Mouse (Mus musculus) induced T-regulatory cell, adult 2 months (primary cell): Measurements from ENCODE around the gene Palld.

Experiments
- DNase-seq: peaks from one replicate; pipeline ENCODE4 v3.0.0-alpha.2; 2012; ENCODE audit warnings: low read depth

Palld gene

GRCm38 (mm10) chr8:61773595-61774088 is 128.8 kb downstream of the Palld start:
- no peak for DNase-seq

- no peak for DNase-seq
Observed at GRCm38 (mm10) chr8:61771328-61771727, 131.2 kb downstream of the Palld start.

DNA sequence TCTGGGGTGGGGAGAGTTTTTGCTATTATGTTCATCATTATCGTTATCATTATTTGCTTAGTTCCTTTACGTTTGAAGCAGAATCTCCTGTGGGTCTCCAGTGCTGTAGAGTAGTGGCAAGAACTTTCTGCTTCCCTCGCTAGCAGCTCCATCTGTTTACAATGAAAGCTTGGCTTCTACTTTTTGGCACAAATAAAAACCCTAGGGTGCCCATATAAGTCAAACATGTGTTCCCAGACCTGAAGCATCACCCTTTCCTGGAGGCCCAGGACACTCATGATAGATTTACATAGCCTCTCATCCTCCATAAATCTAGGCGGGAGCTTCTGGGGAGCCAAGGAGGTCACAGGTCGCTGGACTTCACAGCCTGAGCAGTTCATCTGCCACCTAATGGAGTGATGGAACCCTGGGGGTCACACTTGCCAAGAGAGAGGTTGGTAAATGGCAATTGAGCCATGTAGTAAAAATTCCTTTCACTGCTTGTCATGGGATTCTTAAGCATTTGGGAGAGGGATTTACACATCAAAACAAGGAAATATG is 133.1 kb downstream of the Palld start:
- no peak for DNase-seq

DNA sequence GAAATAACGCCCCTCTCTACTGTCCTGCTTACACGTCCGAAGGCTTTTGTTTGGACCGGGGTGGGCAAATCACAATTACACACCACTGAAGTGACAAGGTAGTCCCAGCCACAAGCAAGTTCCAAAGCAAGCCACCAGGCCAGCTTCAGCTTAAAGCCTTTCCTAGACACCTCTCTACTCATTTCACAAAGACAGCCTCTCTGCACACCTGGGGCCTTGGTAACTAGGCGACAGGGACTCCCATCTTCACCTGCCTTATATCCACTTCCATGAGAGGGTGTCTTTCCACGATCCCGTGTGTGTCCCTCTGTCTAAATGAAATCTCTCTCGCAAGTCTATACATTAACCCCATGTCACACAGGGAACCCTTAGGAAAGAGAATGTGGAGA is 142.3 kb downstream of the Palld start:
- DNase-seq: no peak

DNA sequence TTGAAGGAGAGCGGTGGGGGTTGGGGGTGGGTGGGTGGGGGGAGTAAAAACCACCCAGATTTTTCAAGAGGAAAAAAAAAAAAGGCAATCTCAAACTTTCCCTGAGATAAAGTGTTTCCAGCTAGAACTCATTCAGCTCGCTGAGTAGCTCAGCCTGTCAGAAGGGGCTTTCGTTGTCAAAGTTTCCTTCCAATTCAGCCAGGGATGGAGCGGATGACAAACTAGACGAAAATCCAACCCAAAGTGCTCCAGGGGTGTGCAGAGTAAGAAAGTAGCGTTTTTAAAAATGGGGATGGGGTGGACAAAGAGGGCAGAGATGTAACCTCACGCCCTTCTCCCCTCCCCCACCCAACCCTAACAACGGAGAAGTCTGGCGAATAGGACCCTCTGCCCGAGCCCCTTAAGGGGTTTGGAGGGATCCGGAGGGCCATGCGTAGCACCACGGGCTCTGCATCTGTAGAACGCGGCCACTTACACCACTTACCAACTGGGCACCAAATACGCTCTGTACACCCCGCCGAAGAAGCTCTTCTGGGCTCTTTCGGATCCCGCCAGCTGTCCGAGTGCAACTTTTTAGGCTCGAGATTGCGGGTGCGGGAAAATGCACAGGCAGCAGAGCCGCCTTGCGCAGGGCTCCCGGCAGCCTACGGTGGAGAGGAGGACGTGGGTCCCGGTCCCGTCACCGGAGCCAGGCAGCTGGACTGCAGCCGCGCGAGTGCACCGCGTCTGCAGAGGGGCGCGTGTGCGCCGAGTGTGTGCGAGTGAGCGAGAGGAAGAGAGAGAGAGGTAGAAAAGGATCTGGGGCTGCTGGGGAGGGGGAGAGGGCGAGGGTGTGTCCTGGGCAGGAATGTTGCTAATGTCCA is 142.9 kb downstream of the Palld start:
- DNase-seq: no peak

- DNase-seq: no peak
Observed at GRCm38 (mm10) chr8:61758686-61759326, 143.7 kb downstream of the Palld start.

GRCm38 (mm10) chr8:61756971-61757965 is 145.2 kb downstream of the Palld start:
- DNase-seq: no peak

- DNase-seq: no peak
Observed at GRCm38 (mm10) chr8:61755186-61755585, 147.3 kb downstream of the Palld start.

DNA sequence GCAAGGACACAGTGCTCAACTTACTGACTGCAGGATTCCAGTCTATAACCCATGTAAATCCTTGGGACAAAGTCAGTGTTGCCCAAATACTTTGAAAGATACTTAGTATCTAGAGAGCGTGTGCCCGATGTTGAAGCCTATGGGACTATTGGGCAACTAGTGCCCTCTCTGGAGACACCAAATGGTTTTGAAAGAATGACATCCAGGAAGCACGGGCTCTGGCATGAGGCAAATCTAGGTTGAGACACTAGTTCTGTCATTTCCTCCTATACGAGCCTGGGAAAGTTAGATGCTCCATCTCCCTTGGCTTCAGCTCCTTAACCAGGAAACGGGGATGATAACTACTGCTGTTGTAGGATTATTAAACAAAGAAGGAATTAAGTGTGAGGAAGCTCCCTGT is 155.4 kb downstream of the Palld start:
- no peak for DNase-seq

GRCm38 (mm10) chr8:61745181-61745980 is 157.1 kb downstream of the Palld start:
- no peak for DNase-seq

DNA sequence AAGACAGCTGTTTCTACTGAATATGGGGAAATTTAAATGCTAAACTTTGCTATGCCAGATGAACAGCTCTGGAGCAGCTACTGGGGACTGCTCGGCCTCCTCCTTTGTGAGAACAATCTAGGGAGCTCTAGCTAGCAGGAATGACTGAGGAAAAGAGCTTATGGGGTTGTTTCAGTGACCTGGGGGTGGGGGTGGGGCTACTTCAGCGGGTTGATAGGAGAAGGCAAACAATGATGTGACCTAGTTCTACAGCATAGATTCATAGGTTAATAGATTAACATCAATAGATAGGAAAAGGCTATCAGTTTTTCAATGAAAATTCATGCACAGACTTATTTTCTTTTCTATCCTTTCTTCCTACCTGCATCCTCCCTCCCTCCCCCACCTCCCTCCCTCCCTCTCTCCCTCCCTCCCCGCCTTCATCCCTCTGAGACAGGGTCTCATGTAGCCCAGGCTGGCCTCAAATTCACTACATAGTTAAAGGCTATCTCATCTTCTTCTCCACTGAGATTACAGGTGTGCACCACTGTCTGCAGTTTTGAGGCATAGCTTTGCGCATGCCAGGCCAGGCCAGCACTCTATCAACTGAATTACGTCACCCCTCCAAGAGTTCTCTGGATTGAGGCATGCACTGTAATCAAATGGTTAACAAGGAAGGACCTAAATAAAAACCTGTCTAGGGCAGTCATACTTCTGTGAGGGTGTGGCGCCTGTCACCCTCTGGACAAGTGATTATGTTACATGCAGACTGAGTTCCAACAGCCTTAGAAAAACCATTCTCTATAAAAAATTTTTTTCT is 158.5 kb downstream of the Palld start:
- DNase-seq: no peak

- no peak for DNase-seq
Observed at GRCm38 (mm10) chr8:61737465-61737864, 165.0 kb downstream of the Palld start.

DNA sequence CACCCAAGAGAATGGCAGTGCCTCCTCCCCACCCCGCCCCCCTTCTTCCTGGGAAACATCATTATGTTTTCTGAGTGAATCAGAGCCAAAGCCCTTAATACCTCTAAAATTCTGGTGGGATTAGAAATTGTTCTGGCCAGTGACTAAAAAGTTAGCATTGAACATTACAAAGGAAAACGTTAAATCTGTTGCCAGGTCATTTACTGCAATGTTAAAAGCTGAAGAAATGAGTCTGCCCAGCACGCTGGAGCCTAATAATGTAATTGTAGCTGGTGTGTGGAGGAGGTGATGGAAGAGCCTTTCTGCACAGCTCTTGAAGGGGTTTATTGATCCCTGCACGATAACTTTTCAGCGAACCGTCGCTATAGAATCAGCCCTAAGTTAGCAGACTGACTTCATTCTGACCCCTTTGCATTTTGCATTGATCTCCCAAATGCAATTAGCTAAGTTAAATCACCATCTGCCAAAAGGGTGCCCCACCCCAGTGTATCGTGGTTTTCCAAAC is 165.7 kb downstream of the Palld start:
- no peak for DNase-seq

DNA sequence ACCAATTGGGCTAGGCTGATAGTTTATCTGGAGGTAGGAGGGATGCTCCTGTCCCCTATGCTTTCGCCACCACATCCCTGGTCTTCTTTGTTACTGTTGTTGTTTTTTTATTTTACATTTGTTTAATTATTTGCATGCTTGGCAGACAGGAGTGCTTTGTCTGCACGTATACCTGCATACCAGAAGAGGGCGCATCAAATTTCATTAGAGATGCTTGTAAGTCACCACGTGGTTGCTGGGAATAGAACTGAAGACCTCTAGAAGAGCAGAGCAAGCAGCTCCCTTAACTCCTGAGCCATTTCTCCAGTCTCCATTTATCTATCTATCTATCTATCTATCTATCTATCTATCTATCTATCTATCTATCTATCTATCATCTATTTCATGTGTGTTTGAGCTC is 166.4 kb downstream of the Palld start:
- no peak for DNase-seq

GRCm38 (mm10) chr8:61734164-61734563 is 168.3 kb downstream of the Palld start:
- no peak for DNase-seq

GRCm38 (mm10) chr8:61732184-61732583 is 170.3 kb downstream of the Palld start:
- DNase-seq: no peak

- no peak for DNase-seq
Observed at GRCm38 (mm10) chr8:61731306-61732088, 171.0 kb downstream of the Palld start.

DNA sequence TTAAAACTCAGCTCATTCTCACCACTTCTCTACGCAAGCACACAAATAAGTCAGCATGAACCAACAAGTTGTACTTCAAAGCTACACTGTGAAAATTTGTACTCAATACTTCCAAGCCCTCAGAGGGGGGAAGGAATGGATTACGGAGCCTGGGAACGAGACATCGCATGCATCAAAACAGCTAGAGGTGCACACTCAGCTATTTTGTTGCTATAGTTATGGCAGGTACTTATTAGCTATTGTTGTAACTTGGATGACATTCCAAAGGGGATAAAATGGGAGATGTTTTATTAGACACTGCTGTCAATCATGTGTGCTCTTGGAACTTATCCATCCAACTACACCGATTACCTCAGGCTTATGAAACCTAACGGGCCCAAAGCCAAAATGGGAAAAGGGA is 171.8 kb downstream of the Palld start:
- DNase-seq: no peak
